Mouse (Mus musculus): ENCODE results near the gene Ly9.

DNA sequence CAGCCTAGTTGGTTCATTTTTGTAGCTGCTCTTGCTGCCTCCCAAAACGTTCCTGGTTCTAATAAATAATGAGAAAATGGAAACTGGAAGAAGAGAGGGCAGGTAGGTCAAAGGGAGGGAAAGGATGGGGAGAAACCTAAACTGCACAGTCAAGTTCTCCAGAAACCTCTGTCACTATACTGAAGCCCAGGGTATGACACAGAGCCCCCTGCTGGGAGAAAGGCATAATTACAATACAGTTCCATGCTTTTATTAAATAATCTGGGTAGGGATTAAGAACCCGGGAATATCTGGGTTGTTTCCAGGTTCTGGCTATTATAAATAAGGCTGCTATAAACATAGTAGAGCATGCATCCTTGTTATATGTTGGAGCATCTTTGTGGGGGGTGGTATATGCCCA, 6.8 kb upstream of the Ly9 start:
- TF ChIP-seq POLR2A (IDR thresholded peaks at IDR 0.05; ENCODE audit: control insufficient read depth, extremely low read depth, insufficient read depth, low read length, poor library complexity) (no peak), CTCF (IDR thresholded peaks at IDR 0.05; ENCODE audit: borderline replicate concordance, control insufficient read depth, extremely low read depth, insufficient read depth, low read length, poor library complexity) (no peak)

Measured in thymus, adult 2 months (tissue).